Mouse (Mus musculus) ovary, adult 2 months (tissue): ENCODE data around the gene Cox6a2. TPM values are rescaled to one million over a fixed set of nuclear protein-coding genes. Genes with fewer than 3 reads are reported as not detected.

Source experiments
- polyA plus RNA-seq: library from polyadenylated mRNA; depleted of rRNA; stranded (reverse); fragments of >200 nt; gene quantifications from 2 replicates; pipeline ENCODE4 v1.2.3, GENCODE M21; 2012; rRNA removed

The Cox6a2 gene
- 1.6 and 1.8 TPM in 2 replicates for polyA plus RNA-seq

DNA sequence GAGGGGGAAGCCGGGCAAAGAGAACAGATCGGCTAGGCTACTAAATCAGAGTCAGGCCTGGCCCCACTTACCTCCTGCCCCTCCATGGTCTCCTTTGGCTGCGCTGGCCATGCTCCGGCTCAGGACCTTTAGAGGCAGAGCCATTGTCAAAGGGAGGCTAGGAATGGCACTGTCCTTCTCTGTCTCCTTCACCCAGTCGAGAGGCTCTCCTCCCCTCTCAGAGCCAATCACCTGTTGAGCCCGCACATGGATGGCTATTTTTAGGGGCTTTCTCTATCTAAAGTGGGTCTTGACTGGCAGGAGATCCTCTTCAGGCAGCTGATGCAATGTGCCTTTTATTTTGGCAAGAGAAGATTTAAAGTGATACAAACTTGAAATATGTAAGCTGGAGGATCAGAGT is at the start of gene Cox6a2:
TSS of gene Cox6a2 (minus strand) at position 236 of the 400 bp plus-strand sequence.

DNA sequence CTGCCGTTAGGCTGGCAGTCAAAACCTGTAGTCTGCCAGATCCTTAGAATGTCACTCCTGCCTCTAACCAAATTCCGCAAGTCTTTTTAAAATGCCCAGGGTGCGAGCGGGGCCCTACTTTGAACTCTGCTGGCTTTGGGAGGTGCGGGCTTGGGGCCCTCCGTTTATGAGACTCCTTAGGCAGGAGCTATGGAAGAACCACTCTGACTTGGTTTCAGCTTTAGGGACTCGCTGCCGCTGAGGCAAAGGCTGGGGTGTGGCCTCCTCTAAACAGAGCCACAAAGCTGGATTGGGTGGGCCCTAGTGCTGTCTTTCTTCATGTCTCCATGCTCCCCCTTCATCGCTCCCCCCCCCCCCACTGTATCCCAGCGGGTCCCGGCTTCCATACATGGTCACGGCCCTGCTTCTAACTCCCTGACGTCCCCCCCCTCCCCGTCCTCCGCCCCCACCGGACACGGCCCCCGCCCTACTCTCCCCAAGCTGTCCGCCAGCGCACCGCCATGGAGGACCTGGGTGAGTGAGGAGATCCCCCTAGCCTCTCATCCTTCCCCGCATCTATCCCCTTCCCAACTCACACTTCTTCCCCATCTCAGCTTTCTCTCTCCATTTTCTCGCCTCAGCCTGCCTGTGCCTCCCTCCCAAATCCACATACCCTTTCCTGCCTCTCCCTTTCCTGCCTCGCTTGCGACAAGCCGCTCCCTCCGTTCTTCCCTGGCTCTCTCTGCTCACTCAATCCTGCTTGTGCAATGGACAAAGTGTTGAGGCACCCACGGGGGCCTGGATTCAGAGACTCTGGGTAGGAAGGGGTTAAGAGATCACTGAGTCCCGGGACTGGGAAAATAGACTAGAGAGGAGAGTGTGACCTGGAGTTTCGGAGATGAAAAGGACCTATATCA is 40.6 kb upstream of the Cox6a2 start, which contains the start of gene Tgfb1i1:
TSS of gene Tgfb1i1 (plus strand) at position 317 of the 896 bp plus-strand sequence.

DNA sequence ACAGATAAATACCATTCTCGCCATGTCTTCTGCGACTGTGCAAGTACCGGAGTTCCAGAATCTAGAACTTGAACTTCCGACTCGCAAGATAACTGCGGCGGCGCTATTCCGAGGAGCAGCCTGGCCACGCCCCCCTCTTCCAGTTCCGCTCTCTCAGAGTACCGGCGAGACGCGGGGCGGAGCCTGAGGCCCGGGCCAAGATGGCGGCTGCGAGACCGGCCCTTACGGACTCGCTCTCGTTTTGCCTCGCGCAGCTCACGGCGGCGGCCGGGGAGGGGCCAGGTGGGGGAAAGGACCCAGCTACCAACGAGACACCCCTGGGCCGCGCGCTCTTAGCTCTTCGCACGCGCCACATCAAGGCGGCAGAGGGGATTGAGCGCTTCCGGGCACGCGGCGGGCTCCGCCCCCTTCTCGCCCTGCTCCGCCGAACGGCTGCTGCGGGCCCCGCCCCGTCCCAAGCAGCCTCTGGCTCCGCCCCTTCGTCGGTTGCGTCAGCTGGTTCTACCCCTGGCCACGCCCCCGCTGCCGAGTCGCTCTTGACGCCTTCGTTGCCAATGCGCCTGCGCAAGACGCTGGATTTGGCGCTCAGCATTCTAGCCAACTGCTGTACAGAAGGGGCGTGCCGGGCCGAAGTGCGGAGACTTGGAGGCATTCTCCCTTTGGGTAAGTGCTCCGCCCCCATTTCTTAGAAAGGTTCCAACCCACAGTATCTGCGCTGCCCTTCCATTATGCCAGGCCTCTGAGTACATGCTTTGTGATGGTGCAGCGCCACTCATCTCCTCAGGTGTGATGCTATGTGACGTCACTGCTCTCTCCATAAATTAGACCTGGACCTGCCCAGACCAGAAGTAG is 32.0 kb upstream of the Cox6a2 start, which contains the start of gene 9130023H24Rik:
TSS of gene 9130023H24Rik (minus strand) at position 105 of the 852 bp plus-strand sequence.

DNA sequence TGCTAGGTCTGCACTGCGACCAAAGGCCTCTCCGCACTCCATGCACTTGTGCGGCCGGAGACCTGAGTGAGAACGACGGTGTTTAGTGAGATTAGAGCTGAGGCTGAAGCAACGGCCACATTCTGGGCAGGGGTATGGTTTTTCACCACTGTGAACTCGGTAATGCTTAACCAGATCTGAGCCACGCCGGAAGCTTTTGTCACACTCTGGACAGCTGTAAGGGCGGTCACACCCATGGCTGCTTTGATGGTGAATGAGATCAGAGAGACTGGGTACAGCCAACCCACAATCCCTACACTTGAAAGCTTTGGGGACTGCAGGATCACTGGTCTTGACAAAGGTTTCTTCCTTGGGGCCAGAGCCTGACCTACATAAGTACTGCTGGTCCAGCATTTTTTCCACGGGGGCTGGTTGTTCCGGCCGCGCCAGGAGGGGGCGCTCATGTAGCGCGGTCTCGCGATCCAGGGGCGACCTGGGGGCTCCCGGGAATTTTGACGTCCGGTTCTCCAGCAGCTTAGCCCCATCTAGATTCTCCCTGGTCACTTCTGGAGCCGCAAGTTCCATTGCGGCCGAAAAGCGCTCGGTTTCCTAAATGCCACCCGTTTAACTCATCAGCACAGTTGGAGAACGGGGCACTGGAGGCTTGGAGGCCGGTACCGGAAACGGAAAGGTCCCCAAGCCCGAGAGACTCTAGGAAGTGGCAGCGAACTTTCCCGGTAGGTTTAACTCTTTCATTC is 30.8 kb upstream of the Cox6a2 start, which contains the start of gene Armc5:
TSS of gene Armc5 (plus strand) at position 487 of the 737 bp plus-strand sequence.

Other genes starting within 250 kb of the Cox6a2 start
- gene Fus, start 238.9 kb downstream of the Cox6a2 start, polyA plus RNA-seq = 304 and 455 TPM in 2 replicates
- gene Pycard, start 212.5 kb downstream of the Cox6a2 start, polyA plus RNA-seq = 60.1 and 71.2 TPM in 2 replicates
- 0.97 and 1.1 TPM in 2 replicates for gene Trim72, start 202.4 kb downstream of the Cox6a2 start, polyA plus RNA-seq
- gene Itgam, start 143.7 kb downstream of the Cox6a2 start, polyA plus RNA-seq = 5.6 and 6.6 TPM in 2 replicates
- gene Gm49368, start 143.7 kb downstream of the Cox6a2 start, polyA plus RNA-seq = 0.03 TPM in 1 of 2 replicates, not detected in the other
- gene Itgax, start 76.8 kb downstream of the Cox6a2 start, polyA plus RNA-seq = 2.1 and 2.3 TPM in 2 replicates
- gene Itgad, start 52.0 kb downstream of the Cox6a2 start, polyA plus RNA-seq = 0.07 and 0.10 TPM in 2 replicates
- 60.6 and 67.5 TPM in 2 replicates for gene Armc5, start 31.0 kb upstream of the Cox6a2 start, polyA plus RNA-seq
- 1.8 and 2.7 TPM in 2 replicates for gene 9130023H24Rik, start 31.6 kb upstream of the Cox6a2 start, polyA plus RNA-seq
- 178 and 180 TPM in 2 replicates for gene Tgfb1i1, start 40.4 kb upstream of the Cox6a2 start, polyA plus RNA-seq
- 0.31 and 0.77 TPM in 2 replicates for gene Slc5a2, start 59.3 kb upstream of the Cox6a2 start, polyA plus RNA-seq
- 96.8 and 102 TPM in 2 replicates for gene BC017158, start 91.8 kb upstream of the Cox6a2 start, polyA plus RNA-seq
- 9.9 and 17.0 TPM in 2 replicates for gene Rgs10, start 212.4 kb upstream of the Cox6a2 start, polyA plus RNA-seq